Mouse (Mus musculus): ENCODE measurements around the gene Zc3hc1. TPM values are rescaled to one million over a fixed set of nuclear protein-coding genes. Genes with fewer than 3 reads are reported as not detected.

Gene Zc3hc1
- total and polyA plus RNA-seq, 2 experiments from 2014 or later = 56.7 to 71.9 TPM

DNA sequence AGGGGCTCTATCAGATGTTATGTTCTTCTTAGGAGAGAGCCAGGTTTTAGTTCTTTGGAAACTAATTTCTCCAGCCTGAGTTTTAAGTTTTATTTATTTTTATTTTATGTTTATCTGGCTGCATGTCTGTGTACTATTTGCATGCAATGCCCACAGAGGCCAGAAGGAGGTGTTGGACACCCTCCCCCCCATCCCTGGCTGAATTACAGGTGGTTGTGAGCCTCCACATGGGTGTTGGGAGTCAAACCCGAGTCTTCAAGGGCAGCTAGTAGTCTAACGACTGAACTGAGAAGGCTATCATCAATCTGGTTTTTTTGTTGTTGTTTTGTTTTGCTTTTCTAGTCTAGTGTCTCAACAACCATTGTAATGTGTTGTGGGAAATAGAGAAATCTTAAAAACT, 25.3 kb upstream of the Zc3hc1 start:
- DNase-seq = no peak
- Histone ChIP-seq H3K36me3 (ENCODE audit: insufficient read depth) (peaks cover 4% of the 10 kb centered on the region), H3K9me3 (ENCODE audit: low read length) (no peaks in the 10 kb centered on the region), H3K27ac (ENCODE audit: low read depth, low read length) (no peak overlapping the region), H3K4me3 (ENCODE audit: low read depth, low read length) (no peak overlapping the region), H3K4me2 (ENCODE audit: low read depth) (no peak overlapping the region), H3K9ac (no peak overlapping the region), H3K27me3 (ENCODE audit: insufficient read depth, low read length) (no peaks in the 10 kb centered on the region), H3K4me1 (ENCODE audit: insufficient read depth) (no peaks in the 10 kb centered on the region)
- WGBS = 93% methylated on average over 2 of the region's 2 CpGs
- 0 out of 2 replicates have a peak, but pooled peaks have one; percentile 2 for TF ChIP-seq CTCF (IDR thresholded peaks at IDR 0.05; ENCODE audit: low read depth)
- no peak for ATAC-seq

- TF ChIP-seq CTCF (IDR thresholded peaks at IDR 0.05; ENCODE audit: low read depth) = no peak
- no peak overlapping the region for H3K4me2 ChIP-seq (ENCODE audit: low read depth)
- ATAC-seq (no peak), DNase-seq (no peak)
- H3K27me3 ChIP-seq (ENCODE audit: insufficient read depth, low read length) = no peaks in the 10 kb centered on the region
- H3K27ac ChIP-seq (ENCODE audit: low read depth, low read length) = no peak overlapping the region
- no peak overlapping the region for H3K9ac ChIP-seq
- 78% methylated on average over 4 of the region's 4 CpGs for WGBS
- no peaks in the 10 kb centered on the region for H3K36me3 ChIP-seq (ENCODE audit: insufficient read depth)
- no peaks in the 10 kb centered on the region for H3K4me1 ChIP-seq (ENCODE audit: insufficient read depth)
- no peak overlapping the region for H3K4me3 ChIP-seq (ENCODE audit: low read depth, low read length)
- no peaks in the 10 kb centered on the region for H3K9me3 ChIP-seq (ENCODE audit: low read length)
These were observed 20.5 kb upstream of the Zc3hc1 start for GRCm38 (mm10) chr6:30411311-30411710.

DNA sequence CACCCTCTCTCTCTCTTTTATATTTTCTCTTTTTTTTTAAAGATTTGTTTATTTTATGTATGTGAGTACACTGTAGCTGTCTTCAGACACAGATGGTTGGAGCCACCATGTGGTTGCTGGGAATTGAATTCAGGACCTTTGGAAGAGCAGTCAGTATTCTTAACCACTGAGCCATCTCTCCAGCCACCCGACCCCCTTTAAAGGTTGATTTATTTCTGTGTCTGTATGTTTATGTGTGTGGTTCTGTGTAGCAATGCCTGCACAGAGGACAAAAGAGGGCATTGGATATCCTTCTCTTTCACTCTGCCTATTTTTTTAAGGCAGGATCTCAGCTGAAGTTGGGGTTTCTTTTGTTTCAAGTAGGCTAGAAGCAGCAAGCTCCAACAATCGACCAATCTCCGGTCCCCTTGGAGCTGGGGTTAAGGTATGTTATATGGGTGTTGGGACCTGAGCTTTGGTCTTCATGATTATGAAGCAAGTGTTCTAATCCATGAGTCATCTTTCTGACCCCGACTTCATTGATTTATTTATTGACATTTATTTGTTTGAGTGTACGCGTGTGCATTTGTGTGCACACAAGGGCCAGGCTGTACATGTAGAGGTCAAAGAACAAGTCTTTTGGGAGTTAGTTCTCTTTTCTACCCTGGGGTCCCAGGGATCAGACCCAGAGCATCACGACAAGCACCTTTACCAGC, 18.7 kb upstream of the Zc3hc1 start:
- H3K9me3 ChIP-seq (ENCODE audit: low read length) = no peaks in the 10 kb centered on the region
- ATAC-seq = no peak
- H3K27ac ChIP-seq (ENCODE audit: low read depth, low read length) = no peak overlapping the region
- DNase-seq = no peak
- H3K4me3 ChIP-seq (ENCODE audit: low read depth, low read length) = no peak overlapping the region
- H3K4me2 ChIP-seq (ENCODE audit: low read depth) = no peak overlapping the region
- H3K4me1 ChIP-seq (ENCODE audit: insufficient read depth) = no peaks in the 10 kb centered on the region
- no peak for TF ChIP-seq CTCF (IDR thresholded peaks at IDR 0.05; ENCODE audit: low read depth)
- H3K9ac ChIP-seq = no peak overlapping the region
- no peaks in the 10 kb centered on the region for H3K27me3 ChIP-seq (ENCODE audit: insufficient read depth, low read length)
- H3K36me3 ChIP-seq (ENCODE audit: insufficient read depth) = no peaks in the 10 kb centered on the region
- 88% methylated on average over 7 of the region's 7 CpGs for WGBS

DNA sequence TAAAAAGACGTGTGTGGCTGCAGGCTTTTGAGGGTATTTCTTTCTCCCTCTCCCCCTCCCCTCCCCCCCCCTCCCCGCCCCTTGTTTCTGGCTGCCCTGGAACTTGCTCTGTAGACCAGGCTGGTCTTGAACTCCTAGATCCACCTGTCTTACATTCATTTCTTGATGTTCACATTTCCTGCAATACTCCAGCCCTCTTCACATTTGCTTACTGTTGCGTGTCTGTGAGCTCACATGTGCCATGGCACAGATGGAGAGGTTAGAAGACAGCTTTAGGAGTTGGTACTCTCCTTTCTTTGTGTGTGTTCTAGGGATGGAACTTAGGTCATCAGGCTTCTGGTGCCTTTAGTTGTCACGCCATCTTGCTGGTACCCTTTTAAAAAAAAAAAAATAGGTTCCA, 17.4 kb upstream of the Zc3hc1 start:
- no peak overlapping the region for H3K9ac ChIP-seq
- H3K4me2 ChIP-seq (ENCODE audit: low read depth) = no peak overlapping the region
- 87% methylated on average over 4 of the region's 4 CpGs for WGBS
- H3K27me3 ChIP-seq (ENCODE audit: insufficient read depth, low read length) = no peaks in the 10 kb centered on the region
- TF ChIP-seq CTCF (IDR thresholded peaks at IDR 0.05; ENCODE audit: low read depth) = no peak
- no peaks in the 10 kb centered on the region for H3K36me3 ChIP-seq (ENCODE audit: insufficient read depth)
- H3K4me3 ChIP-seq (ENCODE audit: low read depth, low read length) = no peak overlapping the region
- no peak overlapping the region for H3K27ac ChIP-seq (ENCODE audit: low read depth, low read length)
- no peaks in the 10 kb centered on the region for H3K4me1 ChIP-seq (ENCODE audit: insufficient read depth)
- H3K9me3 ChIP-seq (ENCODE audit: low read length) = no peaks in the 10 kb centered on the region
- ATAC-seq (no peak), DNase-seq (no peak)

- Histone ChIP-seq H3K4me3 (ENCODE audit: low read depth, low read length) (no peak overlapping the region), H3K27me3 (ENCODE audit: insufficient read depth, low read length) (no peaks in the 10 kb centered on the region), H3K27ac (ENCODE audit: low read depth, low read length) (no peak overlapping the region), H3K4me2 (ENCODE audit: low read depth) (no peak overlapping the region), H3K36me3 (ENCODE audit: insufficient read depth) (no peaks in the 10 kb centered on the region), H3K9me3 (ENCODE audit: low read length) (no peaks in the 10 kb centered on the region), H3K9ac (no peak overlapping the region), H3K4me1 (ENCODE audit: insufficient read depth) (0 out of 2 replicates have a peak, but pooled peaks cover 4% of the 10 kb centered on the region)
- 82% methylated on average over 5 of the region's 5 CpGs for WGBS
- DNase-seq (no peak), ATAC-seq (no peak)
- no peak for TF ChIP-seq CTCF (IDR thresholded peaks at IDR 0.05; ENCODE audit: low read depth)
These were observed 13.8 kb upstream of the Zc3hc1 start for GRCm38 (mm10) chr6:30404671-30405070.

GRCm38 (mm10) chr6:30403465-30403864, 12.6 kb upstream of the Zc3hc1 start:
- H3K4me1 ChIP-seq (ENCODE audit: insufficient read depth) = 0 out of 2 replicates have a peak, but pooled peaks cover 4% of the 10 kb centered on the region
- H3K4me3 ChIP-seq (ENCODE audit: low read depth, low read length) = peak overlapping the region; percentile 34
- H3K36me3 ChIP-seq (ENCODE audit: insufficient read depth) = no peaks in the 10 kb centered on the region
- peak overlapping the region; percentile 44 for H3K4me2 ChIP-seq (ENCODE audit: low read depth)
- H3K9me3 ChIP-seq (ENCODE audit: low read length) = no peaks in the 10 kb centered on the region
- TF ChIP-seq CTCF (IDR thresholded peaks at IDR 0.05; ENCODE audit: low read depth) = peak; percentile 98
- H3K27ac ChIP-seq (ENCODE audit: low read depth, low read length) = no peak overlapping the region
- DNase-seq (peak; percentile 88), ATAC-seq (no peak)
- H3K9ac ChIP-seq = peak overlapping the region; percentile 48
- no peaks in the 10 kb centered on the region for H3K27me3 ChIP-seq (ENCODE audit: insufficient read depth, low read length)
- WGBS = 13% methylated on average over 4 of the region's 4 CpGs

GRCm38 (mm10) chr6:30402091-30402491, 11.3 kb upstream of the Zc3hc1 start:
- ATAC-seq = no peak
- TF ChIP-seq CTCF (IDR thresholded peaks at IDR 0.05; ENCODE audit: low read depth) = no peak

More at GRCm38 (mm10) chr6:30402091-30402491, 11.3 kb upstream of the Zc3hc1 start:
- Histone ChIP-seq H3K9ac (peak overlapping the region; percentile 93), H3K36me3 (ENCODE audit: insufficient read depth) (no peaks in the 10 kb centered on the region), H3K4me3 (ENCODE audit: low read depth, low read length) (peak overlapping the region; percentile 74), H3K27me3 (ENCODE audit: insufficient read depth, low read length) (no peaks in the 10 kb centered on the region), H3K4me2 (ENCODE audit: low read depth) (peak overlapping the region; percentile 49), H3K4me1 (ENCODE audit: insufficient read depth) (0 out of 2 replicates have a peak, but pooled peaks cover 4% of the 10 kb centered on the region), H3K27ac (ENCODE audit: low read depth, low read length) (peak overlapping the region; percentile 99), H3K9me3 (ENCODE audit: low read length) (no peaks in the 10 kb centered on the region)
- peak; percentile 41 for DNase-seq
- under 1% methylated on average over 29 of the region's 29 CpGs for WGBS
